Mouse (Mus musculus): ENCODE results near the gene Ppp1r12b. TPM values are rescaled to one million over a fixed set of nuclear protein-coding genes. Genes with fewer than 3 reads are reported as not detected.
A peak's percentile ranks its signal among the peaks of the same experiment; 100 is the strongest.

Gene Ppp1r12b
- polyA plus RNA-seq, 1 experiment: 10.4 TPM

DNA sequence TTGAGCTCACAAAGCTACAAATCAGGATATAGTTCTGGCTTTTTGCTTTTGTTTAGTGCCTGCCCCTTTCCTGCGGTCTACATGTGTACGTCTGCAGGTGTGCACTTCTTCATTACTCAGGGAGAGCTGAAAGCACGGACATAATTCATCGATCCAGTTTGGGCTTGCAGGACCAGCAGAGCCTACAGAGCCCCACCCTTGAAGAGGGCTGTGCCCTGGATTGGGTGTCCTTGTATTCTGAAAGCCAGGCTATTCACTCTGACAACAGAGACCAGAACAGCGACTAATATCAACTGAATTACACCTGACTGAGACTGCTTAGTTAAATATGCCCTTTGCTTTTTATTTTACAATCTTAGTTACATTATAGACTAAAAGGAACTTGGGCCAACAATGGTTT is 222.1 kb downstream of the Ppp1r12b start:
- Histone ChIP-seq H3K4me3 (ENCODE audit: low read depth, low read length) (no peak overlapping the region), H3K27me3 (ENCODE audit: control insufficient read depth, insufficient read depth, low read length) (no peaks in the 10 kb centered on the region), H3K4me1 (ENCODE audit: control insufficient read depth, insufficient read depth, insufficient read length, low read length) (no peaks in the 10 kb centered on the region), H3K36me3 (ENCODE audit: control insufficient read depth, insufficient read depth, low read length) (no peaks in the 10 kb centered on the region), H3K27ac (ENCODE audit: insufficient read depth, low read depth, low read length) (no peak overlapping the region)
- WGBS: 26% methylated on average over 5 of the region's 5 CpGs
- TF ChIP-seq POLR2A (IDR thresholded peaks at IDR 0.05; ENCODE audit: low read depth, low read length) (no peak), CTCF (IDR thresholded peaks at IDR 0.05; ENCODE audit: extremely low read depth, insufficient read length, insufficient replicate concordance, low read depth, low read length) (no peak)

DNA sequence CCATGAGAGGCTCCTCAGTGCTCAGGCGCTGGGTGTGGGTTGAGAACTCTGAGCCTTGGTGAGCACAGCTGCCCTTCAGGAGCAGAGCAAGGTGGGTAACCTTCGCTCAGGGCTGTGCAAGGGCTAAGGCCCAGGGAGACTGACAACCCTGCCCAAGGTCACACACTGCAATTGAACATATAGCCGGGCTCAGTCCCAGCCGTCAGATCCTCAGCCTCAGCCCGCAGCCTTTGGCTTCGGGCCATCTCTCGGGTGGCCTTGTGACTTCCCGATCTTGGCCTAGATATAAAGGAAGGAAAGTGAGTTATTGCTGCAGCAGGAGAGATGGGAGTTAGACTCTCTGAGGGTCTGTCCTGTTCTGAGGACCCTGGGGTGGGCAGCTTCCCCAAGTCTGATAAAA is 228.5 kb downstream of the Ppp1r12b start:
- 15% methylated on average over 8 of the region's 8 CpGs for WGBS
- Histone ChIP-seq H3K4me1 (ENCODE audit: control insufficient read depth, insufficient read depth, insufficient read length, low read length) (peaks cover 4% of the 10 kb centered on the region), H3K27me3 (ENCODE audit: control insufficient read depth, insufficient read depth, low read length) (no peaks in the 10 kb centered on the region), H3K27ac (ENCODE audit: insufficient read depth, low read depth, low read length) (no peak overlapping the region), H3K4me3 (ENCODE audit: low read depth, low read length) (no peak overlapping the region), H3K36me3 (ENCODE audit: control insufficient read depth, insufficient read depth, low read length) (no peaks in the 10 kb centered on the region)
- no peak for TF ChIP-seq POLR2A (IDR thresholded peaks at IDR 0.05; ENCODE audit: low read depth, low read length)
- no peak for TF ChIP-seq CTCF (IDR thresholded peaks at IDR 0.05; ENCODE audit: extremely low read depth, insufficient read length, insufficient replicate concordance, low read depth, low read length)

DNA sequence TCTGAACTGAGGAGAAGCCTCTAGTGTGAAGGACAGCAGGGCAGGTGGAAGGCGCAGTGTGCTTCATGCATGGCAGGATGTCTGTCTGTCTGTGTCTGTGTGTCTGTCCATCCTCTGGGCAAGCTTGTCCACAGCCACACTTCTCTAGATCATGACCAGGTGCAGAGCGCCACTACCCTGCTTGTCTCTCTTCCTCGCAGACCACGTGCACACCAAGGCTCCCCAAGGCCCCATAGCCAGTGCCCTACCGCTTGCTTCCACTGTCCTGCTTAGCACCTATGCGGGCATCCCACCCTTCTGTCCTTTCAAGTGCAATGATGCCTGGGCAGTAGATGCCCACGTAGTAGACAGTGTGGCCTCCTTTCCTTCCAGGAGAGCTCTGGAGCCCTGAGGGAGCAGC is 229.3 kb downstream of the Ppp1r12b start:
- WGBS: 95% methylated on average over 7 of the region's 7 CpGs
- H3K27me3 ChIP-seq (ENCODE audit: control insufficient read depth, insufficient read depth, low read length): no peaks in the 10 kb centered on the region
- H3K4me3 ChIP-seq (ENCODE audit: low read depth, low read length): no peak overlapping the region
- no peak for TF ChIP-seq CTCF (IDR thresholded peaks at IDR 0.05; ENCODE audit: extremely low read depth, insufficient read length, insufficient replicate concordance, low read depth, low read length)
- TF ChIP-seq POLR2A (IDR thresholded peaks at IDR 0.05; ENCODE audit: low read depth, low read length): no peak
- peaks cover 4% of the 10 kb centered on the region for H3K4me1 ChIP-seq (ENCODE audit: control insufficient read depth, insufficient read depth, insufficient read length, low read length)
- H3K27ac ChIP-seq (ENCODE audit: insufficient read depth, low read depth, low read length): no peak overlapping the region
- H3K36me3 ChIP-seq (ENCODE audit: control insufficient read depth, insufficient read depth, low read length): no peaks in the 10 kb centered on the region

DNA sequence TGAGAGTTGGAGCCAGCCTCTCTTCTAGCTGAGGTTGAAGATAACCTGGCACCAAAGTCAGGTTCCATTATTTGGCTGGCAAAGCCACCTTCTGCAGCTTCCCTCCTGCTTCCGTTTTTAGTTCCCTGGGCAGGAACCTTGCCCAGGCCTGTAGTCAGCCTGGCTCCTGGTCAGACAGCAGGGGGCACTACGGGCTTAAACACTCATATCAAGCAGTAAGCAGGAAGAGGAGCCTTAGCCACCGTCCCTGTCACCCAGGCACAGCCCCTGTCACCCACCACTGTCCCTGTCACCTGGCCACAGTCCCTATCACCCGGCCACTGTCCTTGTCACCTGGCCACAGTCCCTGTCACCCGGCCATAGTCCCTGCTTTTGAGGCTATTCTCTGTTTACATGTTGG is 230.5 kb downstream of the Ppp1r12b start:
- H3K4me1 ChIP-seq (ENCODE audit: control insufficient read depth, insufficient read depth, insufficient read length, low read length): peaks cover 4% of the 10 kb centered on the region
- H3K27ac ChIP-seq (ENCODE audit: insufficient read depth, low read depth, low read length): no peak overlapping the region
- no peak overlapping the region for H3K4me3 ChIP-seq (ENCODE audit: low read depth, low read length)
- no peaks in the 10 kb centered on the region for H3K36me3 ChIP-seq (ENCODE audit: control insufficient read depth, insufficient read depth, low read length)
- H3K27me3 ChIP-seq (ENCODE audit: control insufficient read depth, insufficient read depth, low read length): no peaks in the 10 kb centered on the region
- TF ChIP-seq POLR2A (IDR thresholded peaks at IDR 0.05; ENCODE audit: low read depth, low read length) (no peak), CTCF (IDR thresholded peaks at IDR 0.05; ENCODE audit: extremely low read depth, insufficient read length, insufficient replicate concordance, low read depth, low read length) (peak; percentile 33; the same call in 1 of the 2 replicates)
- 36% methylated on average over 5 of the region's 5 CpGs for WGBS

DNA sequence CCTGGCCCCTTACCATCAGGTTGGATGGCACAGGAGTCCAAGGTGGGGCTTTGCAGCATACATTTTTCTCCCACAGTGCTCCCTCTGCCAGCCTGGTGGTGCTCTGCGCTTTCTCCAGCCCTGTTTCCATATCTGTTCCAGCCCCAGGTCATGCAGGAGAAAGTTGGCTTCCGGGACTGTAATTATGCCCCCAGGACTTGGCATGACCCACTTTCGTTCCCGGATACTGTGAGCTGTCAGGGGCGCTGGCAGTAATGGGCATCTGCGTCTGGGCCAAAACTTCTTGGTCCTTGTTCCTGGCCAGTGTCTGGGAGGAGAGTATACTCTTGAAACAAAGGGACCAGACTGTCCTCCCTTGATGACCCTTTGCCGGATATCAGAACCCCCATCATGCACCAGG is 232.9 kb downstream of the Ppp1r12b start:
- no peaks in the 10 kb centered on the region for H3K27me3 ChIP-seq (ENCODE audit: control insufficient read depth, insufficient read depth, low read length)
- 85% methylated on average over 7 of the region's 7 CpGs for WGBS
- H3K4me3 ChIP-seq (ENCODE audit: low read depth, low read length): no peak overlapping the region
- TF ChIP-seq CTCF (IDR thresholded peaks at IDR 0.05; ENCODE audit: extremely low read depth, insufficient read length, insufficient replicate concordance, low read depth, low read length) (no peak), POLR2A (IDR thresholded peaks at IDR 0.05; ENCODE audit: low read depth, low read length) (no peak)
- H3K36me3 ChIP-seq (ENCODE audit: control insufficient read depth, insufficient read depth, low read length): no peaks in the 10 kb centered on the region
- peaks cover 4% of the 10 kb centered on the region for H3K4me1 ChIP-seq (ENCODE audit: control insufficient read depth, insufficient read depth, insufficient read length, low read length)
- no peak overlapping the region for H3K27ac ChIP-seq (ENCODE audit: insufficient read depth, low read depth, low read length)

DNA sequence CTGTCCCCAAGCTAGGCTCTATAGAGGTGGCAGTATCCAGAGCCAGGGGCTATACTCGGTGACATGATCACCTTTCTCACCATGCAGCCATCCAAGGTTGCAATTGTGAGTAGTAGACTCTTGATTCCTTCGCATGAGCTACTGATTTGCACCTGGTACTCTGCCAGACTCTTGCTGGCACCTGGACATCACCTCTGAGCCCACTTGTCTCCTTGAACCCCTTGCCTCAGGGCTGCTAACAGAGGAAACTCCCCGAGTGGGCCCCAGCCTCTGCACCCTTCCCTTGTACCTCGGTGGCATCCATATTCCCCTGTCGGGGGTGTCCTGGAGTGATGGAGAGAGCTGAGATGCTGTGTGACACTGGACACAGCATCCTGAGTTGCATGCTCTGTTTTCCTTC is 234.3 kb downstream of the Ppp1r12b start:
- WGBS: 71% methylated on average over 5 of the region's 5 CpGs
- Histone ChIP-seq H3K27me3 (ENCODE audit: control insufficient read depth, insufficient read depth, low read length) (no peaks in the 10 kb centered on the region), H3K4me3 (ENCODE audit: low read depth, low read length) (no peak overlapping the region), H3K36me3 (ENCODE audit: control insufficient read depth, insufficient read depth, low read length) (no peaks in the 10 kb centered on the region), H3K4me1 (ENCODE audit: control insufficient read depth, insufficient read depth, insufficient read length, low read length) (no peaks in the 10 kb centered on the region), H3K27ac (ENCODE audit: insufficient read depth, low read depth, low read length) (no peak overlapping the region)
- TF ChIP-seq POLR2A (IDR thresholded peaks at IDR 0.05; ENCODE audit: low read depth, low read length): no peak
- TF ChIP-seq CTCF (IDR thresholded peaks at IDR 0.05; ENCODE audit: extremely low read depth, insufficient read length, insufficient replicate concordance, low read depth, low read length): no peak

DNA sequence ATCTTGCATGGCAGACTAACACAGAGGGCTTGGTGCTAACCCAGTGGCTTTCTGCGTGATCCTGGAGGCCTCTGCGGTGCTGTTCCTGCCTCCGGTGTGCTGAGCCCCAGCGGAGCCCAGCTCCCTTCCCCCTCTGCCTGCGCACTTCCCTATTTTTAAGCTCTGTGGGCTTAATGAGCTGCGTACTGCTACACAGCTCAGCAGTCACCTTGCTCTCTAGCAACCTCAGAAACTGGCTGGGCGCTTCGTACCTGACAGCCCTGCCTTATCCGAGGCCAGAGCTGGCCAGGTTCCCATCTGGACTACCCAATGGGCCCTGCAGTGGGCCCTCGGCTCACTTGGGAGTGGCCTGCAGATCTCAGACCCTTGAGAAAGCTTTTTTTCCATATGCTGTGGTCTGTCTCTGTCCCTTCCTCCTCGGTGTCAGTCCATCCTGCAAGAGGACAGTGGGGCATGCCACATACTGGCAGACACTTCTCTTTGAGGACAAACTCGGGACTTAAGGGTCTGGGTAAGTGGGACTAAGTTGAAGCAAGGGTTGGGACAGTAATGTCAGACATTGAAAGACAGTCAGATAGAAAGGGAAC is 235.9 kb downstream of the Ppp1r12b start:
- Histone ChIP-seq H3K36me3 (ENCODE audit: control insufficient read depth, insufficient read depth, low read length) (no peaks in the 10 kb centered on the region), H3K4me1 (ENCODE audit: control insufficient read depth, insufficient read depth, insufficient read length, low read length) (no peaks in the 10 kb centered on the region), H3K4me3 (ENCODE audit: low read depth, low read length) (no peak overlapping the region), H3K27ac (ENCODE audit: insufficient read depth, low read depth, low read length) (no peak overlapping the region), H3K27me3 (ENCODE audit: control insufficient read depth, insufficient read depth, low read length) (no peaks in the 10 kb centered on the region)
- 79% methylated on average over 12 of the region's 12 CpGs for WGBS
- TF ChIP-seq CTCF (IDR thresholded peaks at IDR 0.05; ENCODE audit: extremely low read depth, insufficient read length, insufficient replicate concordance, low read depth, low read length): no peak
- no peak for TF ChIP-seq POLR2A (IDR thresholded peaks at IDR 0.05; ENCODE audit: low read depth, low read length)
